Mouse (Mus musculus) 3T3-L1 (cell line): ENCODE data around the gene Nsun4.

ENCODE experiments used
- DNase-seq: peaks from one replicate; pipeline ENCODE4 v3.0.0-alpha.2; 2015; ENCODE audit warnings: low read depth, low spot score

Nsun4 gene

DNA sequence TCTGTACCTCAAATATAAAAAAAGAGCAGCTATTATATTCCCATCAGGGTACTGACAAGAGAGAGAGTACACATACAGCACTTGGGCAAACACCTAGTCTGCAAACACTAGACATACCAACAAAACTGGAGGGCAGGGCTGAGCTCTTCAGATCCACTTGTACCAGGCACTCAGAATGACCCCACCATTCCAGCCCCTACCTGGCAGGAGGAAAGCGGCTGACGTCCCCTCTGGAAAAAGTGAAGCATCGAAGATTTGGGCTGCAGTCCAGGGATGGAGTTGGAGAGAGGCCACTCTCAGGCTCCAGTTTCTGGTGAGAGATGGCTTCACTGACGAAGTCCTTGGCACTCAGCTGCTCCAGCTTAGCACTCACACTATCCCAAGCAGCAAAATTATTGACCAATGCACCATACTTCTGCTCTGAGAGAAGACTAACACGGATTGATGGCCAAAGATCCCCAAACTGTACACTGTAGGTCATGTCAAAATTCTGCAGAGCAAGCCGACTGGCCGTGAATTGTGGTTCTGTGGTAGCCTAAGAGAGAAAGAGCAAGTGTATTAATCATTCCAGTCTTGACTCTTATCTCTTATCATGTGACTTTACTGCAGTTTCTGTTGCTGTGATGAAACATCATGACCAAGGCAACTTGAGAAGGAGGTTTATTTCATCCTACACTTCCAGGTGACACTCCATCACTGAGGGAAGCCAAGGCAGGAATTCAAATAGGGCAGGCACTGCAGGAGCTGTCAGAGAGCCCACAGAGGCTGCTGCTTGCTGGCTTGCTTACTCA is 5.4 kb downstream of the Nsun4 start:
- DNase-seq: no peak

GRCm38 (mm10) chr4:116047681-116048080 is 6.0 kb downstream of the Nsun4 start:
- no peak for DNase-seq

DNA sequence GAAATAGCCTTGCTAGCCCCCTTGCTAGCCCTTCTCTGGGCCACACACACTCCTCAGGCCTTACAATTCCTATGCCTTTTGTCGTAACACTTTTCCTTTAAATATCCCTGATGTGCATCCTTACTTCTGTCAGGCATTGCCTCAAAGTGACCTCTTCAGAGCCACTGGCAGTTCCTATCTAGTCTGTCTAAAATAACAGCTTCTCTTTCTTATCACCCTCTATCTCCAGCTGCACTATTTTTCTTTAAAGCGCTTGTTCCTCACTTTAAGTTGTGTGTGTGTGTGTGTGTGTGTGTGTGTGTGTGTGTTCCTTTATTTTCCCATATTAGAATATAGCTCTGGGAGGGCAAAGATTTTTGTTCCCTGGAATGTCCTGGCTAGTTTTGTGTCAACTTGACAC is 7.1 kb downstream of the Nsun4 start:
- no peak for DNase-seq

DNA sequence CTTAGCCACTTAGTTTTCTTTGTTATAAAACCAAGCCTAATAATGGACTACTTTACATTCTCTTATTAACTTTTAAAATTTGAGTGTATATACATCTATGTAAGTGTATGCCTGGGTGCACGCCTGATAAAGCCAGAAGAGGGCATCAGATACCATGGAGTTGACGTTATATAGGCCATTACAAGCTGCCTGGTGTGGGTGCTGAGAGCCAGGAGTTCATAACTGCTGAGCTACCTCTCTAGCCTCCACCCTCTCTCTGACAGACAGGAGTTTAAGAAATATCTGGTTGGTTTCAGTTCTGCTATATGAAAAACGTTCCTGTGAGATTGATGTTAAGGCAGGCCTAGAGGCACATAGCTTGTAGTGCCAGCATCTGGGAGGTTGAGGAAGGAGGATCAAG is 11.5 kb downstream of the Nsun4 start:
- peak; percentile 3 for DNase-seq

DNA sequence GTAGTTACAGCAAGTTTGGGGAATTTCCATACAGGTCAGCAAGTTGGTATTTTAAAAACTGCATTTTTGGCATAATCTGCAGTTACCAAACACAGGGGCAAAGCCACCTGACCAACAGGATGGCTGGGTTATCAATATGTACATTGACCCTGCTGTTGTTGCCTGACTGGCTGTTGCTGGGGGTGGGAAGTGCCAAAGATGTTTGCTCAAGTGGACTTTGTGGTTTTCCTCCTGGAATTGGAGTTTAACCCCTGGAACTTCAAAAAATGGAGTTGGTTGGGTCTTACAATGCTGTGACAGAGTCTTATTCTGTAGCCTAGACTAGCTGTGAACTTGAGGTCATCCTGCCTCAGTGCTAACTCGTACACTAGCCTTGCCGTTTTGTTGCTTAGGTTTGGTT is 13.2 kb downstream of the Nsun4 start:
- DNase-seq: no peak

DNA sequence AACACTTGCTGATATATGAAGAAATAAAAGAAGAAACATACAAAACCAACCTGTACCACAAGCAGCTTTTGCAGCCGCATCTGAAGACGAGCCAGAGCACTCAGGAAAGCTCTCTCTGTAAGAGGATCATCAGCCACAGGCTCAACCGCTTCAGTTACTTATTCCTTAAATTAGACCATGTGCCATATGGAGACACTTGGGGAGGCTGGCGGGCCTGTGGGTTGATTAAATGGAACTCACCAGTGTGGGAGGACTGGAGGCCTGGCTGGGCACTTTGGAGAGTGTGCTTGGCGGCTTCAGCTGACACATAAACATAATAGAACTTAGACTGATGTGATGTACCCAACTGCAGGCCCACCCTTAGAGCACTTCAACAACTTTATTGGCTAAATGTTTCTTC is 20.3 kb downstream of the Nsun4 start:
- no peak for DNase-seq

- no peak for DNase-seq
Observed at GRCm38 (mm10) chr4:116032906-116033305, 20.8 kb downstream of the Nsun4 start.

- DNase-seq: no peak
Observed at GRCm38 (mm10) chr4:116017902-116018746, 35.6 kb downstream of the Nsun4 start, which contains the start of gene Faah. Faah (minus strand) TSS chr4:116017926.

DNA sequence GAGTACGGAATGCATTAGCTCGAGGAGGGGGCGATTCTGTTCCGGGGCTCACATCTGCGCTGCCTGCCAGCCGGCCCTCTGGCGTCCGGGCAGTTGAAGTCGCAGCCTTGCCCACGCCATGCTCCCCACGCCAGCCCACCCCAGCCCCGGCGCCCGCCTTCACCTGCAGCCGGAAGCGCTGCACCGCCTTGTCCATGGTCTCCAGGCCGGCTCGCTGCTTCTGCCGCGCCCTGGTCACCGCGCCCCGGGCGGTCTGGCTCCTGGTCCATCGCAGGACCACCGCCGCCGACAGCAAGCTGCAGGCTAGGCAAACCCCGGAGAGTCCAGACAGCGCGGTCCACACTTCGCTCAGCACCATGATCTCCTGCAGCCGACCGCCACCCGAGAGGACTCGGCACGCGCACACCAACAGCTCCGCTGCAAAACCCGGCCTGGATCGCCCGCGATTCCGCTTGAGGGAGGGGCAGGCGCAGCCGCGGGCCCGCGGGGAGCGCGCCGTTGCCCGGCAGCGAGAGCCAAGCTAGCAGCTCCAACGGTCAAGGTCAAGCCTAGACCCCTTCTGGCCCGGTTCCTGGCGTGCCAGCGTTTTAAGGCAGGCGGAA is 36.3 kb downstream of the Nsun4 start:
- DNase-seq: no peak

GRCm38 (mm10) chr4:116016862-116017299 is 36.8 kb downstream of the Nsun4 start:
- DNase-seq: no peak

GRCm38 (mm10) chr4:116016396-116016795 is 37.3 kb downstream of the Nsun4 start:
- DNase-seq: no peak

- DNase-seq: no peak
Observed at GRCm38 (mm10) chr4:116015996-116016395, 37.7 kb downstream of the Nsun4 start.

DNA sequence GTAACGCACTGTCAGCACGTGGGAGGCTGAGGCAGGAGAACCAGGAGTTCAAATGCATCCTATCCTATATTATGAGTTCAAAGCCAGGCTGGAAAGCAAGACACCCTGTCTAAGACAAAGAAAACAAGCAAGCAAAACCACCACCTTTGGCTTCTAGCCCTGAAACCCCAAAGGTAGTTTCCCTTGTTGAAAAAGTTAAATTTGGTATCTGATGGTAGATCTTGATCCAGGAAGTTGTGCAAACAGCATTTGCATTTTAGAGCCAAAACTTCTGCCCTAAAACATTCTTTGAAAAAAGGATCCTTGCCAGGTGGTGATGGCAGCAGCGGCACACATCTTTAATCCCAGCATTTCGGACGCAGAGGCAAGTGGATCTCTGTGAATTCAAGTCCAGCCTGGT is 38.2 kb downstream of the Nsun4 start:
- DNase-seq: no peak

GRCm38 (mm10) chr4:116010186-116010585 is 43.5 kb downstream of the Nsun4 start:
- DNase-seq: no peak

GRCm38 (mm10) chr4:116001206-116001605 is 52.5 kb downstream of the Nsun4 start:
- no peak for DNase-seq

DNA sequence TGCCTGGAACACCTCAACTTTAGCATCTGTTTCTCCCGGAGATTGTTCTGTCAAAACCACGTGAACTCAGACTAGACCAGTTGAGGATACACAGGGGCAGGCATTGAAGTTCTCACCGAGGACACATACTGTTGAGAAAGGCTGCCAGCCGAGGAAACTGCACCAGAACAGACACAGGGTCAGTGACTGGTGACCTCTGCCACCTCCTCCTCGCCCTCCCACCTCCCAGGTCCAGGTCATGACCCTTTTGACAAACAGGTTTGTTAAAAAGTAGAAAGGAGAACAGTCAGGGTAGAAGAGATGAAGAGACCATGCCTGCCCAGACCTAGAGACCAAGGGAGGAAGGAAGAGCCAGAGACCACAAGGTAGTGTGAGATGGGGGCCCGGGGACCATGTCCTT is 53.0 kb downstream of the Nsun4 start:
- DNase-seq: no peak

- no peak for DNase-seq
Observed at GRCm38 (mm10) chr4:115996729-115997128, 56.9 kb downstream of the Nsun4 start.

DNA sequence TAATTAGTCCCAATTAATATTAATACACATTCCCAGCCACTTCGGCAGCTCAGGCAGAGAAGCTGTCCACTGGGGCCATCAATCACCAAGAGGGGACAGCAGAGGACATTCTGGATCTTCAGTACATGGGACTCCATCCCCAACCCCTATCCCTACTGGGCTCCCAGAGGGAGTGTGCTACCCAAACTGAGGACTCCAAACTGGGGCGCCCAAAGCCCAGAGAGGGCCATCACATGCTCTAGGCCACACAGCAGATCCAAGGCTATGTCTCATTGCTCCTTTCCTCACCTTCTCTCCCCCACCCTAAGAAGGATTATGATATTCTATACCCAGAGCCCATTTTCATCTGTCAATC is 58.3 kb downstream of the Nsun4 start:
- no peak for DNase-seq

GRCm38 (mm10) chr4:115994662-115995375 is 58.9 kb downstream of the Nsun4 start:
- no peak for DNase-seq

GRCm38 (mm10) chr4:115989382-115989781 is 64.3 kb downstream of the Nsun4 start:
- no peak for DNase-seq

- DNase-seq: no peak
Observed at GRCm38 (mm10) chr4:115987858-115988530, 65.7 kb downstream of the Nsun4 start.
